Mouse (Mus musculus): ENCODE results near the gene S1pr5.

DNA sequence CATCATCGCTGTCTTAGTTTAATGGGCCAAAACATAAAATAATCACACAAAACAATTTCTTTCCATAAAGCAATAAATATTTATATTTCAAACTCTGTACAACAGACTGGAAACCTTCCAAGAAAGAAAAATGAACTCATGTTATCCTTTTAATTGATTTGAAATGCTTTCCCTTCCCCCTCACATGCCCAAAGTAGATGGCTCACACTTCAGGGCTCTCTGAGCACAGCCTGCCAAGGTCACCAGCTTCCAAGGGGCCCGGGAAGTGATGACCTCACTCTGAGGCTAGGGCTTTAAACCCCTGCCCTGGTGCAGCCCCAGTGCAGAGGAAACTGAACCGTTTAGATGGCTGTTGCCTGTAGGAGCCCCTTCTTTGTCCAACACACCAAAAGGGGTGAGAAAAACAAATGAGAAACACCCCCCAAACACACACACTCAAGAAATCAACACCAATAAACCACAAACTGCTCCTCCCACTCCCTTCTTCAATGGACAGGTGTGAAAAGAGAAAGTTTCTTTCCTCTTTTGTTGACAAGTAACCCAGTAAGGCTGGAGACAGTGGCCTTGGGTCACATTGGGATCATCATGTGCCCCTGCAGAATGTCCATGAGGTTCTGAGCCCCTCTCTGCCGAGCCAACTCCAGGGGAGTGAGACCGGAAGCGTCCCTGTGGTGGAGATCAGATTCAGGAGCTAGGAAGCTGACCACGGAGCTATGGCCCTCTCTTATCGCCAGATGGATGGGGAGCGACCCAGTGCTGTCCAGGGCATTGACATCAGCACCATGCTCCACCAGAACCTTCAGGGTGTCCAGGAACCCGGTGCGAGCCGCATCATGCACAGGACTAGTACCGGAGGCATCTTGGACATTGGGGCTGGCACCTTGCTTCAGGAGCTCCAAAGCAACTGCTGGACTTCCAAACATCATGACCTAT is 40.4 kb upstream of the S1pr5 start:
- no peak for TF ChIP-seq POLR2A (IDR thresholded peaks at IDR 0.05; ENCODE audit: low read depth, low read length)
- no peak for TF ChIP-seq CTCF (IDR thresholded peaks at IDR 0.05; ENCODE audit: extremely low read depth, insufficient read length, insufficient replicate concordance, low read depth, low read length)

Measured in small intestine, adult 2 months (tissue).